Mouse (Mus musculus): Measurements from ENCODE around the gene Plekhm3.

The Plekhm3 gene

DNA sequence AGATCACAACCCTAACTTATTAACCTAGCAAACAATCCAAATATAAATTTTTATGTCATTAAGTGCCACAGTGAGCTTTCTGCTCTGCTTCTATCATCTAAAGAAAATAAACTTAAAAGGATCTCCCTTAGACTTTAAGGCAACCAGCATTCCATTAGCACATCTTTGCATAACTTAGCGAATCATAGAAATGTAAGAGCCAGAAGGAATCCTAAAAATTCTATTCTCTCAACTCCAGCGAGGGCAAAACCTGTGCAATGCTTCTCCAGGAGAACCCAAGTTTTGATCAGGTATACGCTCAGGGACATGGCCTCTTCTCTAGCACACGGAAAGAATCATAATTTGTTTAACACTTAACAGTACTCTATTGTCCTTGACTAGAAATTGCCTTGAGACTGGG lies 27.0 kb downstream of the Plekhm3 start:
- DNase-seq (ENCODE audit: low read depth in 1 of 2, low spot score in 2 of 2): no peak

DNA sequence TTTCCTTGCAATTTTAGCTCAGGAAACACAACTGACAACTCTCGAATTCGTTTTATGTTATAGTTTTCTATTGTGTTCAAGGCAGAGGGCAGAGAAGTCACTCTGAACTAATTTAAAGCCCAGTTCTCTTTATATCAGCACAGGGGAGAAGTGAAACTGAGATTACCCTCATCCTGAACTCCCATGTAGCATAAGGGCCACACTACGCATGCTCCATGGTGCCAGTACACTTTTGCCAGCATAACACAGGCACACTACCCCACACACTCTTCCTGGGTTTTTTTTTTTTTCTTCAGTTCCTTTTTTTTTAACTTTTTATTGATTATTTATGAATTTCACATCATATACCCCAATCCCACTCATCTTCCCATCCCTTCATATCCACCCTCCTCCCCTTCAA lies 28.1 kb downstream of the Plekhm3 start:
- DNase-seq (ENCODE audit: low read depth in 1 of 2, low spot score in 2 of 2): peak; percentile 57 to 67

- peak; percentile 69 to 78 for DNase-seq (ENCODE audit: low read depth in 1 of 2, low spot score in 2 of 2)
Measured at GRCm38 (mm10) chr1:64927437-64928274, 29.0 kb downstream of the Plekhm3 start.

- peak; percentile 77 to 90 for DNase-seq (ENCODE audit: low read depth in 1 of 2, low spot score in 2 of 2)
Measured at GRCm38 (mm10) chr1:64925594-64925993, 31.0 kb downstream of the Plekhm3 start.

DNA sequence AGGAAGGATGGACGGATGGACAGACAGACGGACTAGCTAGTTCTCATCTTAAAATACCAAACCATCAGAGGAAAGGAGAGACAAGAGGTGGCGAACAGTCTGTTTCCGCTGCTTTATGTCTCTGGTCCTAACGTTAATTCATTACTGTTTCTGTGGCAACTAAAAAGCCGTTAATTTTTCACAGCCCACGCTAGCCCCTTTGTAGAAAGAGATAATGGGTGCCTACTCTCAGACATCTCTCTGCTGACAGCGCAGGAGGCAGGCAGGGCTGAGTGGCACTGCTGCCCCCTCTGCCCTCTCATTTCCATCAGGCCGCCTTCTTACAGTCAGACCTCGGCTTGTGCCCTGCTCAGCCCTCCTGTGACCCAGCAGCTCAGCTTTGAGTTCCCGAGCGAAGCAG lies 32.3 kb downstream of the Plekhm3 start:
- DNase-seq (ENCODE audit: low read depth in 1 of 2, low spot score in 2 of 2): no peak

DNA sequence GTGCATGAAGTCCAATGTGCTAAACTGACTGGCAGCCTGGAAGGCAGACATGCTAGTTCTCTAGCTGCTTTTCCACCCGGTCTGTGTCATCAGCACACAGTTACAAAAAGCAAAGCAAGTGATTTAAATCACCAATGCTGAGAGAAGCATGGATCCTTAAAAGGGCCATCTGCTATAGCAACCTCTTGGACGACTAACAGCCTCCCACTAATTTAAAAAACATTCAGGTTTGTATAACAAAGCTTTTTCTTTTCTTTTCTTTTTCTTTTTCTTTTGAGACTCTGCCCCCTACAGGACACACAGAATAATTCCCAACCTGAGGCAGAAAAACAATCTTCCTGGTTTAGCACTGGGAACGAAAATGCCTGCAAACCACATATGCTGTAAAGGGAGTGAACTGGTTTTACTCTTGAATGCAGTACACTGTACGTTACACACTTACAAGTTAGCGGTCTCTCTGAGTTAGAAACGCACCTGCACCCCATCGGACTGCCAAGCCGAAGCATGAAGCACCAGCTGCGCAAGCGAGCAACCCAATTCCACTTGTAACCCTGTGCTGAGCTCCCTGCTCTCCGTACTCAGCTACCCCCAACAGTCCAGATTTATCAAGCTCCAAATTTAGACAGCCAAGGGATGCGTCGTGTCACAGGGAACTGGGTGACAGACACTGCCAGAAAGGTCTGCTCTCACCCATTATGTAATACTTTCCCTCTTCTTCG lies 37.7 kb downstream of the Plekhm3 start:
- DNase-seq (ENCODE audit: low read depth in 1 of 2, low spot score in 2 of 2): no peak

DNA sequence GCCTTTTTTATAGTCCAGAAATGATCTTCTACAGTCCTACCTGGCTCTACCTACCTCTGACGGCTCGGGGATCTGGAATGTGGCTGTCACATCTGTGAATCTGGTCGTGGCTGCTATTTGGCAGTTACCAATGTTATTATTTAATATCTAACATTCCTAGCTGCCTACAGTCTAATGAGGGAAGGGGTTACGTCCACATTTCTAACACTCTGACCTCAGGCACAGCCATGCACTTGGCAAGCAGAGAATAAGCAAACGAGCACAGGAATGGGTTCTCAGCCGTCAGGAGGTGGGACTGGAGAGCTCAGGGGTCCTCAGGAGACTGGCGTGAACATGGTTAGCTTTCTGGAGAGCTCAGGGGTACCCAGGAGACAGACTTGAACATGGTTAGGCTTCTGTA lies 38.7 kb downstream of the Plekhm3 start:
- DNase-seq (ENCODE audit: low read depth in 1 of 2, low spot score in 2 of 2): no peak

DNA sequence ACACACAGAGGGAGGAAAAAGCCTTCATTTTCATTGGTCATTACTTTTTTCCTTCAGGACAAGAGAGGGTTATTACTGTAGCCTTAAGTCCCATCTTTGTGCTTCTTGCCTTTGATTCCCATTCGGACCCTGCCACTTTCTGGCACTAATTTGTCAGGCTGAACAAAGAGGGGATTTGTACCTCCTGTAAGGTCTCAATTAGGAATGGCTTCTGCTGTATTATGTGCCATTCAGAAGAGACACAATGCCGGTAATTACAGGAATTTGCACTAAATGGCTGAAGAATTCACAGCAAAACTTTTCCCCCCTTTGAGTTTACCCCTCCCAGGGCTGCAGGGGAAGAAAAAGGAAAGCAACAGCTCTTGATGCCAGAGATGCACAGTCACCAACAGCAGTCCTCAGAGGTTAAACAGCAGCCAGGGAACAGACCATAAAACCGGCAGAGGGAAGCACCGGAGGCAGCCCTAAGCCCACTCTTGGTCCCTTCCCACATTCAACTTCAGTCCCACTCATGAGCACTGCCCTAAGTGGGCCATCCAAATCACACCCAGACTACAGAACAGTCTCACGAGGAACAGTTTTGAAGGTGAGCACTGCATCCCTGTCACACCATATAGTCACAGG lies 39.6 kb downstream of the Plekhm3 start:
- DNase-seq (ENCODE audit: low read depth in 1 of 2, low spot score in 2 of 2): no peak

DNA sequence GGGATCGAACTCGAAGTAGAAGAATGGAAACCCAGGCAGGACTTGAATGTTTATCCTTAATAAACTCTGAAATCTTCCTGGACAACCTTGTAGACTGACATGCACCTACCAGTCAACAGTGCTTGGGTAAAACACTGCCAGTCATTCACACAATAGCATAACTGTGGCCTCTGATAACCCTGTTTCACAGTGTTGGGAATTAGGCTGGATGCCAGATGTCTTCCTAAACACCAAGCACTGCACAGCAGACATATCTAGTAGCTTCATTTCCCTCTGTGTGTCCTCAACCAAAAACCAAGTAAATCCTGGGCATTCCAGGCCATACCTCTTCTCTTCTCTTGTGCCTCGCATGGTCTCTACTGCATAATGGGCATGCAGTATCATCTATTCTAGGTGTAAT lies 42.3 kb downstream of the Plekhm3 start:
- DNase-seq (ENCODE audit: low read depth in 1 of 2, low spot score in 2 of 2): no peak

DNA sequence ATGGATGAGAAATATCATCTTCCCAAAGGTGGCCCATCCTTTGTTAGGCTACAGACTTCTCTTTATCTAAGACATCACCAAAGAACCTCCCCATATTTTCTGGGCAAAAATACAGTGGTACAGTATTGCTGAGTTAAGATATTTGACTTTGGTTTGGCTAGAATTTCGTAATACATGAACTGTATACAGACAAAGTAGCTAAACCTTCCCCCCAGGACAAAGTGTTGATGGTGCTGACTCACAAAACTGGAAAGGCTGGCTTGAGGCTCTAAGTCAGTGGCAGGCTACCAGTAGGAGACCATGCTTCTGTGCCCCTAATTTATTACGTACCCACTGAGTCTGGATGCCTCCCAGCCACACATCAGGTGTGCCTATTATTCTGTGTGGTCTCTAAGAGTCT lies 48.9 kb downstream of the Plekhm3 start:
- DNase-seq (ENCODE audit: low read depth in 1 of 2, low spot score in 2 of 2): no peak

- DNase-seq (ENCODE audit: low read depth in 1 of 2, low spot score in 2 of 2): no peak
Measured at GRCm38 (mm10) chr1:64906226-64906625, 50.4 kb downstream of the Plekhm3 start.

DNA sequence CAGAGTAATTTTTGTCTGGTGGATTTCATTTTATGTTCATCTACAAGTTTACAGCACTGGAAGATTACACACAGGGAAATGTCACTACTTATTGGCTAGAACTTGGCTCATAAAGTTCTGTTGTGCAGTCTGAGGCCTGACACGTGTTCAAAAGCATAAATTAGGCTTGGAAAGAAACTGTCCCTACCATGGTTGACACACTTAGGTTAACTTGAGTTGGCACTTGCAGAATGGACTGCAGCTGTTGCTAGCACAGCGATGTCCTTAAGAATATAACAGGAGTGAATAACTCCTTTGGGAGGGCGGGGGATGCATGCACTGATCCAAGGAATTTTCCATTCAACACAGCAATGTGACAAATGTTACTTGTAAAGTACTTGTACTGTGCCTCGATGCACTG lies 53.2 kb downstream of the Plekhm3 start:
- no peak for DNase-seq (ENCODE audit: low read depth in 1 of 2, low spot score in 2 of 2)

- DNase-seq (ENCODE audit: low read depth in 1 of 2, low spot score in 2 of 2): no peak
Measured at GRCm38 (mm10) chr1:64902804-64903203, 53.8 kb downstream of the Plekhm3 start.

DNA sequence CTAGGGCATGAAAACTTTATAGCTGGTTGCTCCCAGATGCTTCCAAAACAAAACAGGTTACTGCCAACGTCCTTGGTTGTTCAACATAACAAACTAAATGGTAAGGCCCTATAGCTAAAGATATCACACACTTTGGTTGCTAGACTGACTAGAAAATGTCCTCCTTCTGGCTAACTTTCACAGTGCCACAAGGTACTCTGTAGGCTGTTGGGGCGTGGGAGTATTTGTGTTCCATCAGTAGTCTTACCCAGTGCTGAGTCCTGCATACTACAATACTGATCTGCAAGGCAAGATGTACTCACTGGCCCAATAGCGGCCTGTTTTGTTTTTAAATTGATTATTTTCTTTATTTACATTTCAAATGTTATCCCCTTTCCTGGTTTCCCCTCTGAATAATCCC lies 56.9 kb downstream of the Plekhm3 start:
- DNase-seq (ENCODE audit: low read depth in 1 of 2, low spot score in 2 of 2): no peak

DNA sequence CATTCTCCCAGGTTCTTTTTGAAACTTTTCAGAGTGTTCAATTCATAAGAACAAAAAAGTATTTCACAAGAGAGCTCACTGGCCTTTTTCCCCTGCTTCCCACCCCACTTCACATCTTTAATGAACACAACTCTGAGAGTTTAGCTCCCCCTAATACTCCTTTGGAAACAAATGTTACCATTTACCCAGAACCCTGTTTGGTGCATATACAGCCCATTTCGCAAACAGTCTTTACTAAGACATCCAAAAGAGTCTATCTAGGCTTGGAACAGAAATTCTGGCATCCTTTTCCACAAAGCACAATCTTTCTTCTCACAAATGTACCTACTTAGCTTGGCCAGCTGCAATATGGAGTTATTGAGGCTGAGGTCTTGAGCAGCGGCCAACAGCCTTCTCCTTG lies 59.1 kb downstream of the Plekhm3 start:
- no peak for DNase-seq (ENCODE audit: low read depth in 1 of 2, low spot score in 2 of 2)

GRCm38 (mm10) chr1:64893806-64894205 lies 62.8 kb downstream of the Plekhm3 start:
- no peak for DNase-seq (ENCODE audit: low read depth in 1 of 2, low spot score in 2 of 2)

DNA sequence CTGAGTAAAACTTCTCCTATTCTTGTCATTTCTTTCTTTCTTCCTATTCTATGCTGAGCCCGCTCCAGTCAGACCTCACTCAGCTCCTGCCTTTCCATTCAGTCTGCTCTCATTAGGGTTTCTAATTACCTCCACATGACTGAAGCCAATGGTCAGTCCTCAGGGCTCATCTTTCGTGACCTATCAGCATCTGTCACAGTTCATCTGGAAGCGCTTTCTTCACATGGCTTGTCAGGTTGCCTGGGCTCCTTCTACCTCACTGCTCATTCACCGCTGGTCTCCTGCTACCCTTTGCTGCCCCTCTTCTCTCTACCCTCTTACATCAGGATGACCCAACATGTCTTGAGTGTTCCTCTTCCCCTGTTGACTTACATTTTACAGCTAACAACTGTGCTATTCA lies 65.3 kb downstream of the Plekhm3 start:
- no peak for DNase-seq (ENCODE audit: low read depth in 1 of 2, low spot score in 2 of 2)

- no peak for DNase-seq (ENCODE audit: low read depth in 1 of 2, low spot score in 2 of 2)
Measured at GRCm38 (mm10) chr1:64887502-64888203, 69.0 kb downstream of the Plekhm3 start.

DNA sequence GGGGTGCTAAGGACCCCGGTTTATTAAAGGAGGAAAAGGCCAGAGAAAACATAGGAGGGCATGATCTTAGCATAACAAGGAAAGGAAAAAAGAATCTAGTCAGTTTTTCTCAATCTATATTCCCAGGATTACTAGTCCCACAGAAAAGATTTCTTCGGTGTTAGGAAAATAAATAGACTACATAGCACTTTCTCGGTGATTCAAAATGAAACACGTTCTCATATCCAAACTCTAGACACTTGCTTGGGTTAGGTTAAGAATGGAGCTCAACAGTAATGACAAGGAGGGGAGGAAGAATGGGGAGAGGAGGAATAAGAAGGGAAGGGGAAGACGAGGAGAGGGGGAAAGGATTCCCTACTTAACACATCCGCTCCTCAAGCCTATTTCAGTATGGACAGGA lies 69.9 kb downstream of the Plekhm3 start:
- no peak for DNase-seq (ENCODE audit: low read depth in 1 of 2, low spot score in 2 of 2)

DNA sequence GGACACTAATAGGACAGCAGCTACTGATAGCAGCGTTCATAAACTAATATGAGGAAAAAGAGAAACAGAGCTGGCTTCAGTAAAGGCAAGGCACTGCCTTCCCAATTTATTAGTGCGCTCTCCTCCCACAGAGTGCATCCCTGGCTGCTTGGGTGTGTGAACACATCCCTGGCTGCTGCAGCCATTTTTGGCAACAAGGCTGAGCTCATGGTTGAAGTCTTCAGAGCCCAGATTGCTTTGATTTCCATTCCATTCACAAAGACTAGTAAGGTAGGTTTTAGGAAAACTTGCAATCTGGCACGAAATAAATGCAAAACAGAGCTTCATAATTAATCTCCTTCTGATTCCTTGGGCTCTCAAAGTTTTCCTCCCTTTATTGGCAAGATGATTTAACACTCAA lies 71.3 kb downstream of the Plekhm3 start:
- DNase-seq (ENCODE audit: low read depth in 1 of 2, low spot score in 2 of 2): no peak

- DNase-seq (ENCODE audit: low read depth in 1 of 2, low spot score in 2 of 2): no peak
Measured at GRCm38 (mm10) chr1:64884007-64884406, 72.6 kb downstream of the Plekhm3 start.

DNA sequence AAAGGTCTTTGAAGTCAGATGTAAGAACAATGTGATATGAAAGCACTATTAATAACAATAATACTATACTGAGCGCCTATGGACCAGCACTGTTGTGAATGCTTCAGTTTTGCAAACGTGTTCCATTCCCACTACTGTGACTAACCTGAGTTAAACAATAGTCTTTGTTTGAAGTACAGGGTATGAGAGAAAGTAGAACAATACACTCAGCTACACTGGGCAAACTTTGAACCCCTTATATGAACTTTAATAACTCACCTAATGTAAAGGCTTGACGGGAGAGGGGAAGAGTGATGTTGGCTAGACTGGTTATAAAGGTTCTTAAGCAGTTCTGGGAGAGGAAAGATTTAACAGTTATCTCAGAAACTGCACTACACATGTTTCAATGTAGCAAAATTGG lies 76.0 kb downstream of the Plekhm3 start:
- DNase-seq (ENCODE audit: low read depth in 1 of 2, low spot score in 2 of 2): no peak
